Mouse (Mus musculus): ENCODE data around the gene Dnajb12. TPM values are rescaled to one million over a fixed set of nuclear protein-coding genes. Genes with fewer than 3 reads are reported as not detected.

Dnajb12 gene
- polyA plus RNA-seq, 1 experiment from 2014 or later: 16.9 TPM

DNA sequence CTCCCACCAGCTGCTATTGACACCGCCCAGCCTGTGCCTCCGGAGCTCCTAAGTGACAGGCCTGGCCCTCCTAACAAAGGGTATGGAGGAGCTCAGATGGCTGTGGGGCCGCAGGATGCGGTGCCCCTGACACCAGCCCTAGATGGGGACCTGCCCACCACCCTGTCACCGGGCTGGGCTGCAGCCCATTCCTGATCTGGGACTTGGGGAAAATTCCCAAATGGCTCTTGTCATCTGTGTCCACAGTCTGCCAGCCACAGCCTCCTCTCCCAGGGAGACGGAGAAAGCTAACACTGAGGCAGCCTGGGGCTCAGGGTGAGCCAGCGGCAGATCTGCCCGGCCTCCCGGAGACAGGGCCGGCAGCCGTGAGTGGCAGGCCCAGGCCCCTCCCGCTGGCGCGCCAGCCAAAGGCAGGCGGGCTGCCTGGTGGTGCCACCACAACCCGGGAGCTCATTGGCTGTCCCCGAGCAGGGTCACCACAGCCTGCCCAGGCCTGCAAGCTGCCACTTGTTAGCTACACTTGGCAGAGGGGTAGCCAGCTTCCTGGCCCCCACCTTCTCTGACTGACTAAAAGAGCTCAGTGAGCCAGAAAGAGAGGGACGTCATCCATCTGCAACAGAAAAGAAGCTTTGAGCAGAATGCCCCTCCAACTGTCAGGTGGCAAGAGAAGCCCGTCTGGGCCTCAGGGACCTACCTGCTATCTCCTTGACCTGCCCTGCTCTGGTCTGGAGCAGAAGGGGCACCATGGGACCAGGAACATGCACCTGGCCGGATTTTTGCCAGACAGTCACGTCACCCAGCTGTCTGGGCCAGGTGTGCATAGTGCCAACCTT is 20.2 kb downstream of the Dnajb12 start:
- peak overlapping the region; percentile 62 for H3K9ac ChIP-seq

DNA sequence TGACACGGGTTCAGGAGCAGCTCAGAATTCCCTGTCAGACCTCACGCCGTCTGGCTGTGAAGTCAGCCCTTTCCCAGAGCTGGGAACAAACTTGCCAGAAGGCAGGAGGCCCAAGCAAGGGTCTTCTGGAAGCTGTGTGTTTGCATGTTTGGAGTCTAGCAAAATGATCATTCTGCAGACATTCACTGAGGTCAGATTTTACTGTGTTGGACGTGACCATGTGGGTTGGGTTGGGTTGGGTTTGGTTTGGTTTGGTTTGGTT is 20.7 kb downstream of the Dnajb12 start:
- ATAC-seq: no peak
- no peaks in the 10 kb centered on the region for H3K9me3 ChIP-seq (replicated peaks)
- peak overlapping the region; percentile 46 for H3K4me2 ChIP-seq
- peaks cover 80% of the 10 kb centered on the region for H3K4me1 ChIP-seq
- H3K9ac ChIP-seq: peak overlapping the region; percentile 62; the same call in 1 of the 2 replicates
- H3K4me3 ChIP-seq: no peak overlapping the region
- H3K27me3 ChIP-seq: no peaks in the 10 kb centered on the region
- H3K27ac ChIP-seq: peak overlapping the region; percentile 100
- H3K36me3 ChIP-seq (ENCODE audit: poor library complexity, severe bottlenecking): peaks cover 16% of the 10 kb centered on the region
- WGBS: 26% methylated on average over 4 of the region's 4 CpGs

More for the DNA sequence above, 20.2 kb downstream of the Dnajb12 start:
- H3K36me3 ChIP-seq (ENCODE audit: poor library complexity, severe bottlenecking): peaks cover 22% of the 10 kb centered on the region
- 3% methylated on average over 21 of the region's 21 CpGs for WGBS
- no peaks in the 10 kb centered on the region for H3K9me3 ChIP-seq (replicated peaks)
- H3K27ac ChIP-seq: peak overlapping the region; percentile 100
- no peaks in the 10 kb centered on the region for H3K27me3 ChIP-seq
- 0 out of 2 replicates have a peak overlapping the region, but pooled peaks have one; percentile 2 for H3K4me3 ChIP-seq
- peak; percentile 92 for ATAC-seq
- H3K4me1 ChIP-seq: peaks cover 85% of the 10 kb centered on the region
- H3K4me2 ChIP-seq: peak overlapping the region; percentile 46

DNA sequence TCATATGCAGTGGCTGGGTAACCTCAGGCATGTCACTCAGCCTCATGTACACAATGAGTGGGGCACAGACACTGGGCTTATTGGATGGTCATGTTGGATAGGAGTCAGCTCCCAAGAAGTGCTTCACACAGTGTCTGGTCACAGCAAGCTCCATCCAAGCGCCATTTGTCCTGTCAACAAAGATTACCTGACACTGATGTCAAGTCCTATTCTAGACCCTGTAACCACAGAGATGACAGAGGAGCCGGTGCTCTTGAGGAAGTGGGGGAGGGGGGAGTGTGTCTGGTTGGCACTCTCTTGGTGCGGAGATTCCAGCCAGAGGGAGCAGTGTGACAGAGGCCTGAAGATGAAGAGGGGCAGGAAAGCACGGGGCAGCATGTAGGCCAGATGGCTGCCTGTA is 21.6 kb downstream of the Dnajb12 start:
- H3K27me3 ChIP-seq: no peaks in the 10 kb centered on the region
- peak overlapping the region; percentile 100 for H3K27ac ChIP-seq
- peaks cover 74% of the 10 kb centered on the region for H3K4me1 ChIP-seq
- no peak overlapping the region for H3K9ac ChIP-seq
- no peak overlapping the region for H3K4me2 ChIP-seq
- H3K4me3 ChIP-seq: no peak overlapping the region
- no peak for ATAC-seq
- WGBS: 51% methylated on average over 4 of the region's 4 CpGs
- H3K36me3 ChIP-seq (ENCODE audit: poor library complexity, severe bottlenecking): peaks cover 8% of the 10 kb centered on the region
- no peaks in the 10 kb centered on the region for H3K9me3 ChIP-seq (replicated peaks)

DNA sequence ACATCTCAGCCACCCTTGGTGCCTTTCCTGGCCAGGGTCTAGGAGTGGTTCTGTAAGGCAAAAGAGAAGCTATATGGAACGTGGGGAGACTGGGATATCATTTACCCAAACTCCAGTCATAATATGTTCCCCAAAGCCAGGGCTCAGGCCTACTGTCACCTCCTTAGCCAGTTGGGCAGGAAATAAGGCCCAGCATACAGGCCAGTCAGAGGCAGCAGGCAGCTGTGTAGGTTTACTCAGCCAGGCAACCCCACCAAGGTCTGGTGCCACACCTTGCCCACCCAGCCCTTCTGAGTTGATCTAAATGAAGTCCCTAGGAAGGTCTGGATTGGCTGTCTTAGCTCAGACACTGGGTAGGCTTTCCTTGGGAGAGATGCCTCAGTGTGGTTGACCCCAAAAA is 22.1 kb downstream of the Dnajb12 start:
- H3K4me2 ChIP-seq: no peak overlapping the region
- WGBS: 88% methylated on average over 1 of the region's 1 CpGs
- H3K27ac ChIP-seq: peak overlapping the region; percentile 100; the same call in 1 of the 2 replicates
- H3K36me3 ChIP-seq (ENCODE audit: poor library complexity, severe bottlenecking): peaks cover 3% of the 10 kb centered on the region
- no peak overlapping the region for H3K4me3 ChIP-seq
- H3K4me1 ChIP-seq: peaks cover 69% of the 10 kb centered on the region
- H3K9ac ChIP-seq: no peak overlapping the region
- ATAC-seq: no peak
- H3K9me3 ChIP-seq (replicated peaks): no peaks in the 10 kb centered on the region
- no peaks in the 10 kb centered on the region for H3K27me3 ChIP-seq

DNA sequence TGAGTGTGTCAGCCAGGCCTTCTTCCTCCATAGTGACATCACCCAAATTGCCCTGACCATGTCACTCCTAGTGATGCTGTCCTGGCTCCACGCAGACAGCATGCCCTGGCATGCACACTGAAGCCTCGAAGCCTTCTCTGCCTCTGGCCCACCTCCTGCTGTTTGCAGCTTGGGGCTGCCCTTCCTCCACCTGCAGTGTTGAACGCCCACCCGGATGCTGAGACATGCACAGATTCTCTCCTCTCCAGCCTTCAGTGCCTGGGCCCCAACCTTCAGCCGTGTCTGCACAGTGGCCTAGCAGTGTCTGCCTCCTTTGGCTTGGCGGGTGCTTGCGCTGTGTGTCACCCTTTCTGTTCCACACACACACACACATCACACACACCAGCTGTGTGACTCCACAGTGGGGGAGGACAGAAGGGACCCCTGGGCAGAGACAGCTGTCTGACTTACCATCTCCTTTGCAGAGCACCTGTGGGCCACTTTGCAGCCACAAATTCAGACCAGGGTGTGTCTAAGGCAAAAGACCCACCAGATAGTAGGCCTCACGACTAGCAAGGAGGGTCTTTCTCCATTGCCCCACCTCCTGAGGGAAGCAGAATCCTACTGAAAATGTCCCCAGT is 22.7 kb downstream of the Dnajb12 start:
- H3K4me1 ChIP-seq: peaks cover 64% of the 10 kb centered on the region
- WGBS: 59% methylated on average over 8 of the region's 8 CpGs
- H3K36me3 ChIP-seq (ENCODE audit: poor library complexity, severe bottlenecking): no peaks in the 10 kb centered on the region
- no peaks in the 10 kb centered on the region for H3K9me3 ChIP-seq (replicated peaks)
- H3K4me3 ChIP-seq: no peak overlapping the region
- H3K4me2 ChIP-seq: no peak overlapping the region
- no peak overlapping the region; the same call in none of the 2 replicates for H3K27ac ChIP-seq
- no peak for ATAC-seq
- no peaks in the 10 kb centered on the region for H3K27me3 ChIP-seq
- peak overlapping the region; percentile 12; the same call in 1 of the 2 replicates for H3K9ac ChIP-seq

DNA sequence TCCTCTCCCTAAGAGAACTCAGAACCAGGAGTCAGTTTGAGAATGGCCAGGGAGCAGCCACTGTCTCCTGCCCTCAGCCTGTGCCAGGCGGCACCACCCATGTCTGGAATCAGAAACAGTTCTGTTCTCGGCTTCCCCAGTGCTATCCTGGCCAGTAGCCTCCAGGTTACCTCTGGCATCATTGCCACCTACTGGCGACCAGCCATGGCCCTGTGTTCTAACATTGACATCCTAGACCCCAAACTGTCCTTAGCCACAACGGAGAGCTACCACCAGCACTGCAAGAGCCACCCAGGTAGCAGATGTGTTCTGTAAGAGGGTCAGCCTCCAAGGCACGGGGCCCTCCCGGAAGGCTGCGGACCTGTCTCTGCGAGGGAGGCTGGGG is 23.2 kb downstream of the Dnajb12 start:
- WGBS: 73% methylated on average over 8 of the region's 8 CpGs
- peak overlapping the region; percentile 48; the same call in 1 of the 2 replicates for H3K27ac ChIP-seq
- H3K4me2 ChIP-seq: no peak overlapping the region
- H3K9ac ChIP-seq: 0 out of 2 replicates have a peak overlapping the region, but pooled peaks have one; percentile 12
- H3K4me3 ChIP-seq: no peak overlapping the region
- H3K27me3 ChIP-seq: no peaks in the 10 kb centered on the region
- no peak for ATAC-seq
- H3K36me3 ChIP-seq (ENCODE audit: poor library complexity, severe bottlenecking): no peaks in the 10 kb centered on the region
- peaks cover 64% of the 10 kb centered on the region for H3K4me1 ChIP-seq
- H3K9me3 ChIP-seq (replicated peaks): no peaks in the 10 kb centered on the region

DNA sequence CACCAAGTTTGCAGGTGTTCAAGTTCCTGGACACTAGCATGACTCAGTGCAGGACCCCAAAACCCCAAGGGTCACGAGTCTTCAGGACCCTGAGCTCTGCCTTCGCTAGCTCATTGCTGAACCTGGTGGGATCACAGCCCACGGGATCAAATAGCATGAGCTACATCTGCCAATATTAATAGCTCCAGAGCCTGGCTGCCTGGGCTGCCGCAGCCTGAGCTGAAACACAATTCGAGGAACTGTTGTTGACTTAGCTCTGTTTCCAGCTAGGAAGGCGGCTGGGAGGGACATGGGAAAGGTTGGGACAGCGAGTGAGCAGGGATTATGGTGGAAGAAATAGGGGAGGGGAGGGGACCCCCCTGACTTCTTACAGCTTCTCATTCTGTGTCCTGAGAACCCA is 23.8 kb downstream of the Dnajb12 start:
- no peak overlapping the region for H3K4me2 ChIP-seq
- peak overlapping the region; percentile 48 for H3K27ac ChIP-seq
- no peaks in the 10 kb centered on the region for H3K9me3 ChIP-seq (replicated peaks)
- peaks cover 64% of the 10 kb centered on the region for H3K4me1 ChIP-seq
- no peak overlapping the region for H3K4me3 ChIP-seq
- no peaks in the 10 kb centered on the region for H3K36me3 ChIP-seq (ENCODE audit: poor library complexity, severe bottlenecking)
- H3K9ac ChIP-seq: no peak overlapping the region
- no peak for ATAC-seq
- no peaks in the 10 kb centered on the region for H3K27me3 ChIP-seq
- 66% methylated on average over 7 of the region's 7 CpGs for WGBS

DNA sequence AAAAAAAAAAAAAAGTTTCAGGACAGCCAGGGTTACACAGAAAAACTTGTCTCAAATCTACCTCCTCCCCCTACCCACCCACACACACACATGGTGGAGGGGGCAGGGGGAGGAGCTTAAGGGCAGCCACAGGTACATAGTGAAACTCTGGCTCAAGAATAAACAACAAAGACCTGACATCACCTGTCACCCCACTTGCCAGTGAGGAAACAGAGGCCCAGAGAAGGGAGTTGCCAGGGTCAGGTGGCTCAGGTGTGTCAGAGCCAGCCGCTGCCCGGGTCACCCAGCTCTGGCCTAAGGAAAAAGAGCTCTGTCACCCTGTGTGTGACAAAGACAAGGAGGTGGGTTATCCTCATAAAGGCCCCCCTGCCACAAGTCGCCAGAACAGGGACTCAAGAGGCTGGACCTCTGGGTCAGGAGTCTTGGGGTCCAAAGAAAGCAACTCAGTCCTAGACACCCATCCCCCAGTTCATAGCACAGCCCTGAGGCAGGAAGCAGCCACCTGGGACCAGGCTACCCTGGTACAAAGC is 27.8 kb downstream of the Dnajb12 start:
- Histone ChIP-seq H3K9ac (no peak overlapping the region), H3K4me3 (no peak overlapping the region), H3K27me3 (no peaks in the 10 kb centered on the region), H3K36me3 (ENCODE audit: poor library complexity, severe bottlenecking) (no peaks in the 10 kb centered on the region), H3K27ac (peak overlapping the region; percentile 66; the same call in 1 of the 2 replicates), H3K4me1 (peaks cover 52% of the 10 kb centered on the region), H3K9me3 (replicated peaks) (no peaks in the 10 kb centered on the region), H3K4me2 (no peak overlapping the region)
- no peak for ATAC-seq
- WGBS: 60% methylated on average over 3 of the region's 3 CpGs

DNA sequence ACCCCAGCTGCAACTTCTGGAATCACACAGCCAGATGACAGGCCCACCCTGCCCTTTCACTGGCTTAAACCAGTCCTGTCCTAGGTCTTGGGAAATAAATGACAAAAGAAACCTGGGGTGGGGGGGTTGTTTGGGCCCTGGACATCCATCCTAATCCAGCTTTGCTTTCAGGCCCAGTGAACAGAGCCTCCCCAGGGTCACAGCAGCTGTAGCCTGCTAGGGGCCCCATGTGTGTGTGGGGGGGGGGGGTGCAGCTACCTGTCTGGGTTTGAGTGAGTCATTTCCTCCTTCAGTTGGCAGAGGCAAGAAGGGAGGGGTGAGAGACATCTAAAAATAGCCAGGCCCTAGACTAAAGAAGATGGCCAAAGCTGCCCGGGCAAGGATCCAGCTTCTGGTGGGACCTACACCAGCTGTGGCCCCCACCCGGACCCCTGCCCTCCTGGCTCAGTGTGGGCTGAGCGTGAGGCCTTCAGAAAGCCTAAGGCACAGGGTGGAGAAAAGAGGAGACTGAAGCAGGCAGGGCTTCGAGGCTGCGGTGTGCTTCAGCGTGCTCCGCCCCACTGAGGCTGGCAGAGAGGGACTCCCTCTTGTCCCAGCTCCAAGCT is 28.4 kb downstream of the Dnajb12 start:
- H3K4me3 ChIP-seq: no peak overlapping the region
- no peak overlapping the region for H3K4me2 ChIP-seq
- peaks cover 52% of the 10 kb centered on the region for H3K4me1 ChIP-seq
- peak overlapping the region; percentile 66 for H3K27ac ChIP-seq
- H3K9me3 ChIP-seq (replicated peaks): no peaks in the 10 kb centered on the region
- 41% methylated on average over 7 of the region's 7 CpGs for WGBS
- ATAC-seq: no peak; the same call in 1 of the 2 replicates
- H3K36me3 ChIP-seq (ENCODE audit: poor library complexity, severe bottlenecking): no peaks in the 10 kb centered on the region
- 0 out of 2 replicates have a peak overlapping the region, but pooled peaks have one; percentile 8 for H3K9ac ChIP-seq
- no peaks in the 10 kb centered on the region for H3K27me3 ChIP-seq

DNA sequence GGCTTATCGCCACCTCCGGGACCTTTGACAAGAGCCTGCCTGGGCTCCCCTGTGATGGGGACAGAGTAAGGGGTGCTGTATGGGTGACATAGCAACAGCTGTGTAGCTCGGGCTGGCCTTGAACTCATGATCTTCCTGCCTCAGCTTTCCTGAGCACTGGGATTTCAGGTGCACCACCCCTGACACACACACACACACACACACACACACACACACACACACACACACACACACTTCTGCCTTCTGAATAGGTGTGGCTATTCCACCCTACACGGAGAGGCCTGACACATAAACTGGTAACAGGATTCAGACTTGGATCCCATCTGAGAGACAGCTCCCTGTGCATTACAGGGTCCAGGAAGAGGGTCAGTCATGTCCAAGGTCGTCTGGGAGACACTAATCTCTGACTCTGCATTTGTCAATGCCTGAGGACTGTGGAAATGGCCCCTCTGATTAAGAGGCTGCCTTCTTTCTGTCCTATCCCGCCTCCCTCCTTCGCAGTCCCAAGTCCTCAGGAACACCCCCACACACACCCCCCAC is 29.5 kb downstream of the Dnajb12 start:
- 57% methylated on average over 7 of the region's 7 CpGs for WGBS
- H3K27ac ChIP-seq: peak overlapping the region; percentile 6
- H3K27me3 ChIP-seq: no peaks in the 10 kb centered on the region
- H3K9me3 ChIP-seq (replicated peaks): no peaks in the 10 kb centered on the region
- no peaks in the 10 kb centered on the region for H3K36me3 ChIP-seq (ENCODE audit: poor library complexity, severe bottlenecking)
- H3K9ac ChIP-seq: no peak overlapping the region
- peaks cover 48% of the 10 kb centered on the region for H3K4me1 ChIP-seq
- no peak overlapping the region for H3K4me3 ChIP-seq
- ATAC-seq: no peak
- no peak overlapping the region for H3K4me2 ChIP-seq

DNA sequence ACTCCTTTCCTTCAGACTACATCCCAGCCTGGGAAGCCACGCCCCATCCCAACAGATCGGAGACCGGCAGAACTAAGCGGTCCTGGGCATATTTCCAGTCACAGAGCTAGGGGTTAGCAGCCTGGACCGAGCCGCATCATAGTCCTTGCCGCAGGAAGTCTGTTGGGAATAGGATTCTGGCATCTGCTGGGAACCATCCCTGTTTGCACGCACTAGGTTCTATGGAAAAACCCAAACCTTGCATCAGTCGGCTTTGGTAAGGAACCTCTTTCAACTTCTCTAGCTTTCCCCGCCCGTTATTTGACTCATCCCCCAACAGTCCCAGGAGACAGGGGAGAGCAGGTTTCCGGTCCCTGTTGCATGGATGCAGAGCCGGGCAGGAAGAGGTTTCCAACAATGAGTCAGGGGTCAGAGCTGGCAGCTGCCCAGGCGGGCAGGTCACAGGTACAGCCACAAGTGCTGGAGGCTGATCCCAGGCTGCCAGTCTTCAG is 30.0 kb downstream of the Dnajb12 start:
- ATAC-seq: peak; percentile 52; the same call in 1 of the 2 replicates
- Histone ChIP-seq H3K9ac (no peak overlapping the region; the same call in 1 of the 2 replicates), H3K4me1 (peaks cover 48% of the 10 kb centered on the region), H3K27me3 (no peaks in the 10 kb centered on the region), H3K4me2 (peak overlapping the region; percentile 34; the same call in 1 of the 2 replicates), H3K4me3 (no peak overlapping the region), H3K9me3 (replicated peaks) (no peaks in the 10 kb centered on the region), H3K27ac (peak overlapping the region; percentile 65), H3K36me3 (ENCODE audit: poor library complexity, severe bottlenecking) (no peaks in the 10 kb centered on the region)
- WGBS: 15% methylated on average over 14 of the region's 14 CpGs
